Mouse (Mus musculus): ENCODE measurements around the gene Prlhr.
A peak's percentile ranks its signal among the peaks of the same experiment; 100 is the strongest.

The Prlhr gene

DNA sequence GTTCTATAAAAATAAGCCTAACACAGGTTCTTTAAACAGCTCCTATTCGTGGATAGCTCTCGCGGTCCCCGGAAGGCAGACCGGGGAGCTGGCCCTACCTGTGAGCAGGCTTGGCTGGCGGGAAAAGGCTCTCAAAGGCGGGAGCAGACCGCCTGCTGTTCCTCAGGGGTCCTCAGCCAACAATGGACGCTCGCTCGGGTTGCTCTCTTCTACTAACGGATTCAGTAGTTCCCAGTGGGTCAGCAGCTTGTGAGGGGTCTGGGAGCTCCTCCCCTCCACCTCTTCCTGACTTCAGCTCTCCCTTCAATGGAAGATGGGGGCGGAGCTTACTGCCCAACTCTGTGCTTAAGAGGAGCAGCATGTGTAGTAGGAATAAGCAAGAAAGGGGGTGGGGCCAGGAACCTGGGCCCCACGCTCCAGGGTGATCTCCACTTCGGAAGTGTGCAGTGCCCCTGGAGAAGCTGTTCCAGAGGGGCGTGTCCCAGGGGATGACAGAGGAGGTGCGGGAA lies at the start of gene Prlhr:
Prlhr (minus strand) TSS at position 51 of the 509 bp plus-strand sequence.
- DNase-seq (ENCODE audit: low read depth), result no peak

GRCm38 (mm10) chr19:60515064-60515463 lies 47.0 kb upstream of the Prlhr start:
- DNase-seq (ENCODE audit: low read depth), result no peak

- DNase-seq (ENCODE audit: low read depth), result no peak
Measured at GRCm38 (mm10) chr19:60513431-60513830, 45.3 kb upstream of the Prlhr start.

- DNase-seq (ENCODE audit: low read depth), result no peak
Measured at GRCm38 (mm10) chr19:60500209-60500608, 32.1 kb upstream of the Prlhr start.

DNA sequence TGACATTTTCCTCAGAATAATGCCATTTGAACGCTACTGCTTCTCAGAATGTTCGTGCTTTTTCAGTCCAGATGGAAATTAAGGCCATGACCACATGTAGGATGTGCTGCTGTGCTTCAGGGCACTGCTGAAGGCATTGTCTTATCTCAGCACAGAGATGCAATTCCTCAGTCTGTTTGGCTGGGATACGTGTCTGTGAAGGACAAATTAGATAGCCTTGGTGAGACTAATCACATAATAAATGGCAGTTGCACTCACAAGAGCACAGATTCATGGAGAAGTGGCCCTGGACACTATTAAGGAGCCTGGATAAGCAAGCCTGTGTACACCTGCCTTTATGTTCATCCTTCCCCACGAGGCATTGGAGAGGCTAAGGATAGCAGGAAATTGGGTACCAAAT lies 29.1 kb upstream of the Prlhr start:
- no peak for DNase-seq (ENCODE audit: low read depth)

DNA sequence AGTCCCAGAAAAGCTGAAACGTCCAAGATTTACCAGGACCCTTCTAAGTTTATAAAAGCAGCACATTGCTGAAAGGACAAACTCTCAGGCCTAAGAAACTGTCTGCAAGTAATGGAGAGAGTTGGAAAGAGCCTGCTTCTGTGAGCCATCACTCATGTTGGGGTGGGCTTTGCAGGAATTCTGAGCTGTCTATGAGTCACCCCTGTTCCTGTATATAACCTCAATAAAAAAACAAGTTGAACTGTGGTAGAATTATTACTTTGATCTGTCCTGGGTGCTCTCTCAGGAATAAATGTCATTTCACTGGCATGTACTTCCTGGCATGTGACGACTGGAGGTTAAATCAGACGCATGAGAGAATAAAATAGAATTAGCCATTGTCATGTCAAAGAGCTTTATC lies 27.7 kb upstream of the Prlhr start:
- no peak for DNase-seq (ENCODE audit: low read depth)

- DNase-seq (ENCODE audit: low read depth), result no peak
Measured at GRCm38 (mm10) chr19:60489566-60489965, 21.5 kb upstream of the Prlhr start.

GRCm38 (mm10) chr19:60485261-60485660 lies 17.2 kb upstream of the Prlhr start:
- no peak for DNase-seq (ENCODE audit: low read depth)

- DNase-seq (ENCODE audit: low read depth), result no peak
Measured at GRCm38 (mm10) chr19:60478859-60479258, 10.8 kb upstream of the Prlhr start.

DNA sequence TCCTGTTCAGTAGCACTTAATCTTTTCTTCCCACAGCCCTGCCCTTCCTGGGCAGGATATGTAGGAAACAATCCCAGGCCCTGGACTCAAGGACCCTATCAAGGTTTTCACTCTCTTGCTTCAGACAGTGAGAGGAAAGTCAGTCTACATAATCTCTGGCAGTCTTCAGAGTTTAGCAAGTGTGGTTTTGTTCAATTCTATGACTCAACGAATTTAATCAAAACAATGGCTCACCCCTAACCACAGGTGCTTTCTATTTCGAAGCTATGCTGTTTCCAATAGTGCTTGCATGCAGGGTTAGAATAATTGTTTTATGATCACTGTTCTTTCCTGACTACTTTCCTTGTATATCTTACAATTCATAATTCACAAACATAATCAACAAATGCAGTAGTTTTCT lies 9.7 kb upstream of the Prlhr start:
- no peak for DNase-seq (ENCODE audit: low read depth)

- DNase-seq (ENCODE audit: low read depth), result no peak
Measured at GRCm38 (mm10) chr19:60468846-60469245, 742 bp upstream of the Prlhr start.

- DNase-seq (ENCODE audit: low read depth), result no peak
Measured at GRCm38 (mm10) chr19:60467588-60468007, 506 bp downstream of the Prlhr start.

DNA sequence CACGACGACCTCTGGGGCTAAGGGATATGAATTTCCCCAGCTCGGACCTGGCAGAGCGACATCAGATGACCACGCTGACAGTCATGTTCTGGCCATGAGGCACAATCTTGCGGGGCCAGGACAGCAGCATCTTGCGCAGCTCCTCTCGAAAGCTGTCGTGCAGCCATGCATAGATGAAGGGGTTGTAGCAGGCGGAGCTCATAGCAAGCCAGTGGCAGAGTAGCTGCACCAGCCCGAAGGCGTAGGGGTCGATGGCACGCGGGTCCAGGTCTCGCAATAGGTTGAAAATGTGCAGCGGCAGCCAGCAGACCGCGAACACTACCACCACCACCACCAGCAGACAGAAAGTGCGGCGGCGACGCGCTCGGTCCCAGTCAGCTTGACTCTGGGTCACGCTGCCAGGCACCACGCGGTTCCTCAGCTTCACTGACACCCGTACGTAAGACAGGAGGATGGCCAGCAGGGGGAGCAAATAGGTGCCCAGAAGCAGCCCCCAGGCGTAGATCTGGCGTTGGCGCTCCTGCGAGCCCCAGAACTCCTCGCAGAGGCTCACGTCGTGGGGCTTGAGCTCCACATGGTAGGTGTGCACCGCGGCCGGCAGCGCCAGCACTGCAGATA lies 1.0 kb downstream of the Prlhr start:
- DNase-seq (ENCODE audit: low read depth), result peak; percentile 54

- DNase-seq (ENCODE audit: low read depth), result no peak
Measured at GRCm38 (mm10) chr19:60465726-60466125, 2.4 kb downstream of the Prlhr start.

DNA sequence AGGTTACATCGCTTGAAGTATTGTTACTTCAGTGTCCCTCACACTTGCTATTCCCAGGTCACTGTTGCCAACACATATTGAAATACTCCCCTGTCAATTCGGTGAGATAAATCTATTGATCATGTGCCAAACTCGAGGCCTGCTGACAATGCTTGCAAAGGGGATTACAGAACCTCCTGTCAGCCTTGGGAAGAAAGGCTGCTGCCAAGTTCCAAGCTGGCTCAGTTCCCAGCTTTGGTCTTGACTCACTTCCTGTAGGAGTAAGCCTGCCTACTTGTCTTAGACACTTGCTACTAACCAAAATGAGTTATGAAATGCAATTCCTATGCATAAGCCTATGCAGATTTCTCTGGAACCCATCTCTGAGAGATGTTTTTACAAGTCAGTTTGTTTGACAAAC lies 4.2 kb downstream of the Prlhr start:
- no peak for DNase-seq (ENCODE audit: low read depth)

DNA sequence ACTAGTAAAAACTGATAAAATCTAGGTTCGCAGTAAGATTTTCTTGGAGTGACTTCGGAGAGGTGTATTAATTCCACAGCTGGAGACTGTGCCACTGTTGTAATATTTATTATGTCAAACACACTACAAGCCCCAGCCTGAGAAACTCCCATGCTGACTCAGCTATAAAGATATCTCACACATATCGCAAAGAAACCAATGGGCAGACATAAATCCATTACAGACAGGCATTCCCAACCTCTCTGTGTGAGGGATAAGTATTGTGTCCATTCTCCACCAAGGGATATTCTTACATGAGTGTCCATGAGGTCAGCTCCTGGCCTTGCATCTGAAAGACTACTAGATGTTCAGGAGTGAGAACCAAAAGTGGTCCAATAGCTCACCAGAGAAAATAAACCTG lies 4.7 kb downstream of the Prlhr start:
- no peak for DNase-seq (ENCODE audit: low read depth)

DNA sequence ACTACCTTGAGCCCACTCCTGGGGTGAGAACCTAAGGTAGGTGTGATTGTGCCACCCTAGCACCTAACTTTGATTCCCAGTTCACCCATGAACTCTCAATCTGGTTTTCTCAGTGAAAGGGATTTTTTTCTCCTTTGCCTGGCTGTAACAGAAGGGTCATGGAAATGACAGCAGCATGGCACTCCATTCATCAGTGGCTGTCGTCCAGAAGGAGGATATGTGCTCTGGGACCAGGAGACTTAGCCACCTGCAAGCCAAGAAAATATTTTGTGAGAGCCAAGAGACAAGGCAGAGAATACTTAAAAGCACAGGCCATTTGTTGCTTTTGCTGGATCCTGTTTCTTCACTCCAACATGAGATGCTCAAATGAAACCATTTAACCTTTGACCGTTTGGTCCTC lies 6.6 kb downstream of the Prlhr start:
- no peak for DNase-seq (ENCODE audit: low read depth)

DNA sequence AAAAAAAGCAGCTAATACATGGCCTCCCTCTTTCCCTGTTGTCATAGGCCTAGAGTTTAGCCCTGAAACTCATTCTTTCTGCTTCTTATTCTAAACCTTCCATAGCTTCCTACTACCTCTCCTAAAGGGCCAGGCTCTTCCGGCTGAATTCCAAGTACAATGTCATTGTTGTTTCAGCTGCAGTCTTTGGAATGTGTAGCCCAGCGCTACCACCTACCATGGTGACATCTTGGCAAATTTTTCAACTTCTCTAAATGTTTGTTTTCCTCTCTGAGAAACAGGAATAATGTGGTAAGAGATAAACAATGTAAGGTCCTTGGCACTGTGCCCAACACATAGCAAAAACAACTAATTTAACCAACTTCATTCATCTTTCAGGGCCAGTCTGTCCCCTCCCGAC lies 8.4 kb downstream of the Prlhr start:
- DNase-seq (ENCODE audit: low read depth), result no peak

- no peak for DNase-seq (ENCODE audit: low read depth)
Measured at GRCm38 (mm10) chr19:60459071-60459470, 9.0 kb downstream of the Prlhr start.

DNA sequence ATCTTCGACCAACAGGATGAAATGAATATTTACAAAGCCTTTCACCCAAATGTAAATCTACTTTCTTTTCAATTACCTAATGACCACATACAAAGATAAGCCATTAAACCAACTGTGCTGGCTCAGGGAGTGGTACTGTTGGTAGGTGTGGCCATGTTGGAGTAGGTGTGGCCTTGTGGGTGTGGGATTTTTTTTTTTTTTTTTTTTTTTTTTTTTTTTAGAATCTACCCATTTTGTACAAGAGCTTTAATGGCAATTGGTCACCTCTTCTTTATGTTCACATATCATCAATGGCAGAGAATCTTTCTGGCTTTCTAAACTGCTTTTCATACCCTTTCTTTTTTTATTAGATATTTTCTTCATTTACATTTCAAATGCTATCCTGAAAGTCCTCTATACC lies 12.3 kb downstream of the Prlhr start:
- no peak for DNase-seq (ENCODE audit: low read depth)

DNA sequence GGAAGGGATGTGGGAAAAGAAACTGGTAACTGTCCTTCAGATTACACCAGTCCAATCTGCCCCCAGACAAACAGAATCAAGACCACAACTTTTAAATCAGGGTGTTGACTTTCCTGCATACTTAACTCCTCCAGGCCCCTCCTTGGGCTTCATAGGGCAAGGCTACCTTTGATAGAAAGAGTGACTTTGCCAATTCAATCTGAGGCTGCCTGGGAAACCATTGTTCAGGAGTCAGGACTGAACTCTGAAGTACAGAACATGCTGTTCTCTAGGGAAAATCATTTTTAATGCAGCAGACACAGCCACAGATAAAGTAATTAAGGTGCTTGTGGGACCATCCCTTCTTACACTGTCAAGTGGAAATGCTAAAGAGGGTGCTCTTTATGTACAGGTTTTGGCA lies 27.6 kb downstream of the Prlhr start:
- no peak for DNase-seq (ENCODE audit: low read depth)

- no peak for DNase-seq (ENCODE audit: low read depth)
Measured at GRCm38 (mm10) chr19:60440083-60440482, 28.0 kb downstream of the Prlhr start.

DNA sequence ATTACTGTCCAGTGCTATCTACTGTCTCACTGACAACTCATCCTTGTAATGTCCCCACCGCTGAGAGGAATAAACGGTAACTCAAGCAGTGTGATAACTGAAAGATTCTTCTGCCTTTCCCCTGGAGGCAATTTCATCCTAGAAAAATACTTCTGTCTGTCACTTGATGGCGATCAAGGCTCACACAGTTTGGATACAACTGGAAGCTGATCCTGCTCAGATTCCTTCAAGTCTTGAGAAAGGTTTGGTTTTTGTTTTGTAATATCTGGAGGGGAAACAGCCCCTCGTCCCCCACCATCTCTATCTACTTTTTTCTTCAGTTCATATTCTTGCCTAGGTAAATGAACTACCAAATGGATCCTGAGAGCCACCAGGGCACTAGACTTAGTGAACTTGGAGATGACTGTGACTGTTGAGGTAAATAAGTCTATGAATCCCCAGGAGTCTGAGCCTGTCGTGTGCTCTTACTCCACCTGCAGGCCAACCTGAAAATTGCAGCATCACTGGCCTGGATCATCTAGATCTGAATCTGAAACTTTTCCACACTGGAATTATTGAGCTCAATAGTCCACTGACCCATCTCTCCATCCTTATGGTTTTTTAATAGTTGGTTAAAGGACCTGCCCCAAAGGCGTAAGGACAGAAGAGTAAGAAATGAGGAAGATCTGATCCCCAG lies 30.4 kb downstream of the Prlhr start:
- peak; percentile 2 for DNase-seq (ENCODE audit: low read depth)
